Mouse (Mus musculus): ENCODE data around the gene Yaf2. TPM values are rescaled to one million over a fixed set of nuclear protein-coding genes. Genes with fewer than 3 reads are reported as not detected.
"Not testable (repeated sequence)": the region's sequence is repeated elsewhere in the genome, so short reads cannot be mapped to it uniquely, and the experiment has no call there.

Yaf2 gene
- polyA plus RNA-seq, 1 experiment from 2014 or later: 104 TPM

DNA sequence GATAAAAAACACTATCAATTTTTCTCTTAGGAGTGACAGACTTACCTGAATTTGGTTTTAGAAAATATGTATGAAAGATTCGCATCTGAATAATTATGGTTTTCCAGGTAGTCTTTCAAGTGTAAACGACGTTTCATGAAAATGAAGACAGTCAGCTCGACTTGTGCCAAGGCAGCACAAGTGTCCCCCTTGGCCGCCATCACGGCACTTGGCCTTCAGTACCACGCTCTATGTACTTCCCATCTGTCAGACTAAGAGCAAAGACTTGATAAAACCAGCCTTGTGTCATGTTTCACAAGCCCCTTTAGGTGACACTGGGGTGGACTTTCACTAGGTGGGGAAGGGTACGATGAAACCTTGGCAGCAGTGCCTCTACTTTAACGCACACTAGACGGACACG lies 5.5 kb downstream of the Yaf2 start:
- Histone ChIP-seq H3K9me3 (no peaks in the 10 kb centered on the region), H3K4me1 (replicated peaks) (peaks cover 13% of the 10 kb centered on the region), H3K36me3 (peaks cover 45% of the 10 kb centered on the region), H3K27me3 (ENCODE audit: insufficient read depth, poor library complexity, severe bottlenecking) (no peaks in the 10 kb centered on the region), H3K4me3 (no peak overlapping the region), H3K27ac (no peak overlapping the region)
- 94% methylated on average over 11 of the region's 11 CpGs for WGBS
- DNase-seq (ENCODE audit: low spot score): no peak

DNA sequence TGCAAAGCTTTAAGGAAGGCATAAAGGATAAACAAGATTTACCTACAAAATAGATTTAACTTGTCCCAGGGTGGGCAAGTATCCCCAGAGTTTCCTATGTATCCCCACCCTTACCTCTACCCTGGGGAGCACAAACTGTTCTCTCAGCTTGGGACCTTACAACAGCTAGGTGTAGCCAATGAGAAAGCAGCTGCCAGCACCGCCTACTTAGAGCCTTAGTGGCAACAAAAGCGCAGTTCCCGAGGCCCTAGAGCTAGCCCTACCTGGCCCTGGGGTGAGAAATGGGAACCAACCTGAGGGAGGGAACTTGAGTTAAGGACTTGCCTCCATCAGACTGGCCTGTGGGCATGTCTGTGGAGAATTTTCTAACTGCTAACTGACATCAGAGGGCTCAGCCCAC lies 9.5 kb downstream of the Yaf2 start:
- 58% methylated on average over 3 of the region's 3 CpGs for WGBS
- H3K27ac ChIP-seq: no peak overlapping the region
- DNase-seq (ENCODE audit: low spot score): no peak
- H3K4me1 ChIP-seq (replicated peaks): peaks cover 20% of the 10 kb centered on the region
- H3K4me3 ChIP-seq: no peak overlapping the region
- H3K9me3 ChIP-seq: no peaks in the 10 kb centered on the region
- H3K36me3 ChIP-seq: peaks cover 44% of the 10 kb centered on the region
- no peaks in the 10 kb centered on the region for H3K27me3 ChIP-seq (ENCODE audit: insufficient read depth, poor library complexity, severe bottlenecking)

DNA sequence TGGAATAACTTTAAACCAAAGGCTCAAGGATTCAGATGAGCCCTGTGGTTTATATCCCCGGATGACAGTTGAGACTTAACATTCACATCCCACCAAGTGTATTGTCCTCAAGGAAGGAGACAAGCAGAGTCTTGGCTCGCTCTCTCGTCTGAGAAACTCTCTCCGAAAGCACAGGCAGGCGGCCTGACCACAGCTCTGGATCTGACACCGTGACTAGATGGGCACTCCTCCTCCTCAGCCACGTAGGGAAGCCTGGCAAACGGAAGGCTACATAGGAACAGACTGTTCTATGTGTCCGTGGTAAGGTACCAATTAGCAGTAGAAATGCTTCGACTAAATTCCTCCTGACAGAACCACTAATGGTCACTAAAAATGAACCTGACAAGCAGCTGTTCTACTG lies 10.1 kb downstream of the Yaf2 start:
- H3K36me3 ChIP-seq: peaks cover 44% of the 10 kb centered on the region

DNA sequence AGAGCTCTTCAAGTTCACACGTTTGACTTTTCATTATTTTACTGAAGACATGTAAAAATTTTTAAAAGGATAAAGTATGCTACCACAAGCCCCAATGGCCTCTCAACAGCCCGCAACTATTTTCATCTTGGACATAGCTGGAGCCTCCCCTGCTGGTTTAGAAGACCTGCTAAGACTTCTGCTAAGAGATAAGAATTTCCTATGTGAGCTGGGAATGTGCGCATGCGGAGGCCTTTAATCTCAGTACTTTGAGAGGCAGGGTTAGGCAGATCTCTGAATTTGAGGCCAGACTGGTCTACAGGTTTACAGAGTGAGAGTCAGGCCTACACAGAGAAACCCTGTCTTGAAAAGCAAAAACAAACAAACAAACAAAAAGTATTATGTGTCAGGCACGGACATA lies 11.4 kb downstream of the Yaf2 start:
- H3K9me3 ChIP-seq: no peaks in the 10 kb centered on the region
- WGBS: 78% methylated on average over 5 of the region's 5 CpGs
- H3K27ac ChIP-seq: no peak overlapping the region
- H3K4me3 ChIP-seq: no peak overlapping the region
- H3K27me3 ChIP-seq (ENCODE audit: insufficient read depth, poor library complexity, severe bottlenecking): no peaks in the 10 kb centered on the region
- peaks cover 44% of the 10 kb centered on the region for H3K36me3 ChIP-seq
- H3K4me1 ChIP-seq (replicated peaks): peaks cover 20% of the 10 kb centered on the region
- DNase-seq (ENCODE audit: low spot score): no peak

More for the DNA sequence above, 10.1 kb downstream of the Yaf2 start:
- WGBS: 79% methylated on average over 10 of the region's 10 CpGs
- peaks cover 20% of the 10 kb centered on the region for H3K4me1 ChIP-seq (replicated peaks)
- H3K27ac ChIP-seq: no peak overlapping the region
- no peaks in the 10 kb centered on the region for H3K9me3 ChIP-seq
- no peak overlapping the region for H3K4me3 ChIP-seq
- no peak for DNase-seq (ENCODE audit: low spot score)
- H3K27me3 ChIP-seq (ENCODE audit: insufficient read depth, poor library complexity, severe bottlenecking): no peaks in the 10 kb centered on the region

DNA sequence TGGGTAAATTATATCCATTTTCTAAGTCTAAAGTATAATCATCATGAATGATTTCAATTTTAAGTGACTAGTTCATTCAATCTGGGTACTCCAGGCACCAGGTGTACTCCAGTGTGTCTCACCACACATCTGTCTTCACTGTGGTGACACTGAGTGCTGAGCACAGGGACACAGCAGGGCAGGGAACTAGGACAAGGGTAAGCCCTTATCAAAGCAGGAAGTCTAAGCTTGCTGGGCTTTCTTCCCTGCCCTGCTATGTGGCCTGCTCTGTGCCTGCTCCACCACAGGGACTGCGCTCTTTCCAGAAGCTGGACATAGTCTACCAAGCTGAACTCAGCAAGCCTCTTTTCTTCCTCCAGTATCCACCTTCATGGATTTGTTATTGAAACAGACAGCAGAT lies 18.0 kb downstream of the Yaf2 start:
- no peak overlapping the region for H3K27ac ChIP-seq
- peaks cover 9% of the 10 kb centered on the region for H3K36me3 ChIP-seq
- H3K27me3 ChIP-seq (ENCODE audit: insufficient read depth, poor library complexity, severe bottlenecking): no peaks in the 10 kb centered on the region
- H3K4me1 ChIP-seq (replicated peaks): peaks cover 6% of the 10 kb centered on the region; the same call in 1 of the 2 replicates
- no peak for DNase-seq (ENCODE audit: low spot score)
- no peaks in the 10 kb centered on the region for H3K9me3 ChIP-seq
- H3K4me3 ChIP-seq: no peak overlapping the region
- 88% methylated on average over 1 of the region's 1 CpGs for WGBS

DNA sequence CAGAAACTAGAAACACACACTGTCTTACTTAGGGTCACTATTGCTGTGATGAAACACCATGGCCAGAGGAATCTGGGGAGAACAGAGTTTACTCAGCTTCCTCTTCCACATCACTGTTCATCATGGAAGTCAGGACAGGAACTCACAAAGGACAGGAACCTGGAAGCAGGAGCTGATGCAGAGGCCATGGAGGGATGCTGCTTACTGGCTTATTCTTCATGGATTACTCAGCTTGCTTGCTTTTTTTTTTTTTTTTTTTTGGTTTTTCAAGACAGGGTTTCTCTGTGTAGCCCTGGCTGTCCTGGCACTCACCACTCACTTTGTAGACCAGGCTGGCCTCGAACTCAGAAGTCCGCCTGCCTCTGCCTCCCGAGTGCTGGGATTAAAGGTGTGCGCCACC lies 26.4 kb downstream of the Yaf2 start:
- H3K9me3 ChIP-seq; H3K27ac ChIP-seq; H3K4me1 ChIP-seq (replicated peaks); DNase-seq (ENCODE audit: low spot score); H3K27me3 ChIP-seq (ENCODE audit: insufficient read depth, poor library complexity, severe bottlenecking); H3K4me3 ChIP-seq: not testable (repeated sequence)
- 96% methylated on average over 4 of the region's 4 CpGs for WGBS
- peaks cover 15% of the 10 kb centered on the region; the same call in 1 of the 2 replicates for H3K36me3 ChIP-seq

DNA sequence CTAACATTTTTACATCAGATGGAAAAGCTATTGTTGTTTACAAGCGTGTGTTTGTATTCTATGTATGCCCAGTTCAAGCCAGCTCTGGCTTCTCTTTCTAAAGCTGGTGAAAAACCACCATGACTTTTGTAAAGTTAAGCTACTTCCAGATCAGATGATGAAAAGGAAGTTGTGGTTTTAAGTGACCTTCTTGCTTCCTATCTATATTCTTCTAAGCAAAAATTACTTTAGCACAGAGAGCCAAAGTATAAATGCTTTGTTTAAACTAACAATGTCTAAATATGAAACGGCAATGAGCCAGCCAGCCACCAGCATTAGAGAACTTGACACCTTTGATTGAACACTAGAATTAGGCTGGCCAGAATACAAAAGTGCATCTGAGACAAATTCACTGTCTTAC lies 38.5 kb downstream of the Yaf2 start:
- H3K27me3 ChIP-seq (ENCODE audit: insufficient read depth, poor library complexity, severe bottlenecking): no peaks in the 10 kb centered on the region
- no peak for DNase-seq (ENCODE audit: low spot score)
- peaks cover 11% of the 10 kb centered on the region; the same call in 1 of the 2 replicates for H3K4me1 ChIP-seq (replicated peaks)
- 94% methylated on average over 2 of the region's 2 CpGs for WGBS
- no peak overlapping the region for H3K4me3 ChIP-seq
- no peak overlapping the region for H3K27ac ChIP-seq
- H3K9me3 ChIP-seq: no peaks in the 10 kb centered on the region
- H3K36me3 ChIP-seq: no peaks in the 10 kb centered on the region; the same call in 1 of the 2 replicates

DNA sequence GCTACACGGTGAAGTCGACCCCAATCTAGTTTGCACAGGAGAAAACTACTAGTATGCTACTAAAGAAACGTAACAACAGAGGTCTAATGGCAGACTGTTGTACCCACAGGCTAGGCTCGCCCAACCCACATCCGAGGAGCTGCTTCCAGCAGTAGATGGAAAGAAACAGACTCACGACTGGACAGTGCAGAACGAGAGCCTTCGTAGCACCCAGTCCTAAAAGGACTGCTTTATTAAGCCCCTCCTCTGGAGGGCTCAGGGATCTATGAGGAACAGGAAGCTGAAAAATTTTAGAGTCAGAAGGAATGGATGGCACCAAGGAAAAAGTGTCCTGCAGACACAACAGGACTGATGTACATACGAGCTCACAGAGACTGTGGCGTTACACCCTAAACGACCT lies 42.3 kb downstream of the Yaf2 start:
- DNase-seq (ENCODE audit: low spot score): no peak
- no peaks in the 10 kb centered on the region for H3K27me3 ChIP-seq (ENCODE audit: insufficient read depth, poor library complexity, severe bottlenecking)
- 87% methylated on average over 11 of the region's 11 CpGs for WGBS

DNA sequence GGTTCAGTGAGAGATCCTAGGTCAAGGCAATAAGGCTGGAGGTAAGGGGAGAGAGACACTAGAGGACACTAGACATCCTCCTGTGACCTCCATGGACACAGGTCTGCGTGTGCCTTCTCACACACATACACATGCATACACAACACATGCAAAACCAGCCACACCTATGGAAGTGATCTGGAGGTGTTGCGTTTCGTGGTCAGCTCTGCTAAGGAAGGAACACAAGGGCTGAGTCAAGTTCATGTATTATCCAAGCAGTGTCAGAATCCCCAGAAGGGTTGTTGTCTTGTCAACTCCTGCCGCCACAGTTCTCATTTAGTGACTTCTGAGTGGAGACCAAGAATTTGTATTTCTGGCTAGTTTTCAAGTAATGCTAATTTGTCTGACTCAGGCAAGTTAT lies 48.4 kb downstream of the Yaf2 start:
- no peaks in the 10 kb centered on the region for H3K27me3 ChIP-seq (ENCODE audit: insufficient read depth, poor library complexity, severe bottlenecking)
- DNase-seq (ENCODE audit: low spot score): no peak
- H3K4me1 ChIP-seq (replicated peaks): no peaks in the 10 kb centered on the region
- no peaks in the 10 kb centered on the region for H3K9me3 ChIP-seq
- no peak overlapping the region for H3K4me3 ChIP-seq
- peaks cover 56% of the 10 kb centered on the region for H3K36me3 ChIP-seq
- whole genome bisulfite sequencing: 95% methylated on average over 4 of the region's 4 CpGs
- no peak overlapping the region for H3K27ac ChIP-seq

More for the DNA sequence above, 42.3 kb downstream of the Yaf2 start:
- H3K9me3 ChIP-seq: no peaks in the 10 kb centered on the region
- H3K4me3 ChIP-seq: no peak overlapping the region
- H3K4me1 ChIP-seq (replicated peaks): no peaks in the 10 kb centered on the region
- peaks cover 16% of the 10 kb centered on the region for H3K36me3 ChIP-seq
- H3K27ac ChIP-seq: no peak overlapping the region

DNA sequence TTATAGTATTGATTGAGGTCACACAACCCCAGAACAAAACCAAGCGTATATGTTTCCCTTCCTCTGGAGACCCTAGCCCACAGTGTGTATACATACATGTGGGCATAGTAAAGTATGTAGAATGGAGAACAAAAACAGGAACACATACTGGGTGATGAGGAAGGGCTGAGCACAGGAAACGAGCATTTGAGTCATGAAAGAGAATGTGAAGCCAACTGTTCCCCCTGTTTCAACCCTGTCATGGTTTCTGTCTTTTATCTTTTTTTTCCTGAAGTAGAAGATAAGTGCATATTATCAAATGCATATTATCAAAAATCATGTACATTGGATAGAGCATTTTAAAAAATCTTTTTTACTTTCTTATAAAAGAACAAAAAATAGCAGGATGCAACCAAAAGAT lies 49.1 kb downstream of the Yaf2 start:
- no peak overlapping the region for H3K27ac ChIP-seq
- no peaks in the 10 kb centered on the region for H3K9me3 ChIP-seq
- peaks cover 61% of the 10 kb centered on the region for H3K36me3 ChIP-seq
- 78% methylated on average over 2 of the region's 2 CpGs for WGBS
- no peaks in the 10 kb centered on the region for H3K27me3 ChIP-seq (ENCODE audit: insufficient read depth, poor library complexity, severe bottlenecking)
- no peak for DNase-seq (ENCODE audit: low spot score)
- no peak overlapping the region for H3K4me3 ChIP-seq
- H3K4me1 ChIP-seq (replicated peaks): no peaks in the 10 kb centered on the region

DNA sequence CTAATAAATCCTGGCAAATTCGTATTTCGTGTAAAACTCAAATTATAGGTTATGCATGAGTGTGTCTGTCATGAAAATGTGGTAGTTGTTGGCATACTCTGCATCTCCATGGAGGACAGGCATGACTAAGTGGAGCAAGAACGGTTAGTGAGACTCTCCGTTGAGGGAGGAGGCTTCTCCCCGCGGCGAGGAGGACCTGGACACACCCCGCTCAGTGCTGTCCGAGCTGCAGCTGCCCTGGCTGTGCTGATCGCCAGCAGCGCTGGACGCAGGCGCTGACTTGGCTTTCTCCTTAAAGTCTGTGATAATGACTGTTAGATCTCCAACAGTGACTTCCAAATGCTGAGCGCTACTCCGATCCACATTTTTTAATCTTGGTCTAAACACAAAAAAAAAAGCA lies 51.5 kb downstream of the Yaf2 start:
- Histone ChIP-seq H3K36me3 (peaks cover 65% of the 10 kb centered on the region), H3K4me1 (replicated peaks) (no peaks in the 10 kb centered on the region), H3K27me3 (ENCODE audit: insufficient read depth, poor library complexity, severe bottlenecking) (no peaks in the 10 kb centered on the region), H3K27ac (no peak overlapping the region), H3K9me3 (no peaks in the 10 kb centered on the region), H3K4me3 (no peak overlapping the region)
- no peak for DNase-seq (ENCODE audit: low spot score)
- 84% methylated on average over 15 of the region's 15 CpGs for WGBS

DNA sequence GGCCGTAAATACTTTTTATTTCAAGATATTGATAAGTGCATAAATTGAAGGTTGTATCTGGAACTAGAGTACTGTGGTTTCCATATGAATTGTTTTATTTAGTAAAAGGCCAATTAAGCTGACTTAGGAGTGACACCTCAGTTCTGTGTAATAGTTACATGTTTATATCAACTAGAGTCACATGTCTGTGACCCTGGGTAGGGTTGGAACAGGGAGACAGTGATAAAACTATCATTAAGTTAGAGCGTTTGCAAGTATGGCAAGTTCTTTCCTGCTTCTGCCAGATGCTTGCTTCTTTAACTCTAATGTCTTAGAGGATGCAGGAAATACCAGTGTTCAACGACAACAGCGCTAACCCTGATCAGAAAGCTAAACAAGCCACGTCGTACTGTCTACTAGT lies 52.4 kb downstream of the Yaf2 start:
- Histone ChIP-seq H3K9me3 (no peaks in the 10 kb centered on the region), H3K27ac (no peak overlapping the region), H3K4me3 (no peak overlapping the region), H3K4me1 (replicated peaks) (no peaks in the 10 kb centered on the region), H3K27me3 (ENCODE audit: insufficient read depth, poor library complexity, severe bottlenecking) (no peaks in the 10 kb centered on the region), H3K36me3 (peaks cover 60% of the 10 kb centered on the region)
- WGBS: 98% methylated on average over 6 of the region's 6 CpGs
- DNase-seq (ENCODE audit: low spot score): no peak

DNA sequence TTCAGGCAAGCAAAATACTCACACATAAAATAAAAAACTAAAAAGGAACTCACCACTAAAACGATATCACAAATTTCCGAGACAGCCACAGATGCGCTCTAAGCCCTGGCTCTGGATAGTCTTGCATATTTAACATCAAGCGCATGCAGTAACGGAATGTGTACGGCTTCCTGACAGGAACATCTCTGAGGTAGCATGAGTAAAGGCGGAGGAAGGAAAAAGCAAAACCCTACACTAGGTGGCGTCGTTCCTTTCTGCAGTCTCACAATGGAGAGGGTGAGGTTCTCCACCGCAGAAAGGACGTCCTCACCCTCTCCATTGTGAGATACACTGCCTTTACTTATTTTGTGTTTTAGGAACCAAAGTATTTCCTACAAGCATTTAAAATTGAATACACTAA lies 53.4 kb downstream of the Yaf2 start:
- H3K4me1 ChIP-seq (replicated peaks): no peaks in the 10 kb centered on the region
- no peaks in the 10 kb centered on the region for H3K27me3 ChIP-seq (ENCODE audit: insufficient read depth, poor library complexity, severe bottlenecking)
- H3K9me3 ChIP-seq: no peaks in the 10 kb centered on the region
- no peak overlapping the region for H3K27ac ChIP-seq
- H3K36me3 ChIP-seq: peaks cover 54% of the 10 kb centered on the region
- no peak for DNase-seq (ENCODE audit: low spot score)
- WGBS: 77% methylated on average over 11 of the region's 11 CpGs
- no peak overlapping the region for H3K4me3 ChIP-seq

DNA sequence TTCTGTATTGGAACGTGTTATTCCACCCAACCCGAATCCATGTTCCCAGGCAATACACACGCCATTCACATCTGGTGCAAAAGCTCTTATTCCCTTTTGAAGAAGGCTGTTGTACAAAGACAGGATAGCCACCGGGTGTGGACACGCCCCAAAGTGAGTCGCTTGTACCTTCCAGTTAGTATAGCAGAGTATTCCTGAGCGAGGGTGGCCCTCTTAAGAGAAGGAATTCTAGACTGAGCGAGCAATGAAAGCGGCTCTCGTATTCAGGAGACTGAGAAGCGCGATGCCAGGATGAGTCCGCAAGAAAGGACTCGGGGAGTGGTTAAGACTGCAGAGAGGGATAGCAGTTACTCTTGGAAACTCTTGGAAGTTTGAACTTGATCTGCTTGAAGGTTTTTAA lies 60.5 kb downstream of the Yaf2 start:
- DNase-seq (ENCODE audit: low spot score): peak; percentile 29
- peak overlapping the region; percentile 84 for H3K4me3 ChIP-seq
- peak overlapping the region; percentile 40 for H3K27ac ChIP-seq
- H3K27me3 ChIP-seq (ENCODE audit: insufficient read depth, poor library complexity, severe bottlenecking): no peaks in the 10 kb centered on the region
- H3K9me3 ChIP-seq: no peaks in the 10 kb centered on the region
- WGBS: 6% methylated on average over 14 of the region's 14 CpGs
- H3K36me3 ChIP-seq: peaks cover 22% of the 10 kb centered on the region
- H3K4me1 ChIP-seq (replicated peaks): peaks cover 39% of the 10 kb centered on the region

Data from hindbrain, embryonic 10.5 days (tissue).